Mouse (Mus musculus): ENCODE measurements at regions not wholly inside any gene's neighbourhood (a gene's known extent, or its start where the extent isn't known, plus 50 kb on each side); places are given as distances from the start of the nearest gene placed in this dataset.

DNA sequence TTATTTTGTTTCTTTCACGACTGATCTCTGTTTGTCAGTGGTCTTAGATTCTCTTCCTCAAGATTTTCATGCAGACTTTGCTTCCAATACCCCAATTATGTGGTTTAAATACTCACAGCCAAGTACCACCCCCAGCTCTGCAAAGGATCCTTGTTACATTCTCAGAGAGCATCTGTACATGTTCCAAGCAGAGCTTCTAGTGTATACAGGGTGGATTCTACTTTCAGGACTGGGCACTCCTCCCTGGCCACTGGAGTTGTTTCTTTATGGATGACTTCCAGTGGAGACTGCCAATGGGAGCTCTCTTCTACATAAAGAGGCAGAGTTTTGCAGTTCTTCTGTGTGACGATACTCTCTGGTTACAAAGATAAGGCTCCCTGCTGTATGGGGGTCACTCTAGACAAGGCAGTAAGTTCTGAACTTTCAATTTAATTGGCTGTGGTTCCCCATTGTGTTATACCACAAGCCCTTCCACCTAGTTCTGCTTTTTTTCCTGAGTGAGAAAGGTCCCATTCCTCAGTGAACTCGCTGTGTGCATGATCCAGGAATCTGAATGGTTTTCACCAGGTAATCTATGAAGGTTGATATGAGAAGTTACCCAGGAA lies 240.4 kb upstream of the Kcnj16 start:
- TF ChIP-seq FLI1 (IDR thresholded peaks at IDR 0.05; ENCODE audit: low read length) (no peak), GATA1 (IDR thresholded peaks at IDR 0.05; ENCODE audit: borderline replicate concordance, low read length) (no peak)
